Mouse (Mus musculus) thymus, adult 2 months (tissue): ENCODE measurements around the gene Ap2a2. TPM values are rescaled to one million over a fixed set of nuclear protein-coding genes. Genes with fewer than 3 reads are reported as not detected.
A peak's percentile ranks its signal among the peaks of the same experiment; 100 is the strongest.
"Not testable (repeated sequence)": the region's sequence is repeated elsewhere in the genome, so short reads cannot be mapped to it uniquely, and the experiment has no call there.

Experiments
- DNase-seq: peaks from one replicate; pipeline ENCODE4 v3.0.0; 2021
- H3K27ac ChIP-seq: fragments of 200-500 bp; 2 replicates; pipeline ENCODE4 v1.5.1; 2012; ENCODE audit warnings: low read length, control low read depth; ENCODE audit not compliant: control insufficient read depth, insufficient read depth
- H3K27me3 ChIP-seq: fragments of 200-500 bp; 2 replicates; pipeline ENCODE4 v1.6.1; 2012; ENCODE audit warnings: mild to moderate bottlenecking, low read length, moderate library complexity, mixed read lengths; ENCODE audit not compliant: control insufficient read depth, insufficient read depth
- H3K36me3 ChIP-seq: fragments of 200-500 bp; 2 replicates; pipeline ENCODE4 v1.6.1; 2012; ENCODE audit warnings: mild to moderate bottlenecking, low read length, moderate library complexity; ENCODE audit not compliant: control insufficient read depth, insufficient read depth
- H3K4me1 ChIP-seq: fragments of 200-500 bp; replicated peaks from 2 replicates; pipeline ENCODE4 v1.6.1; 2012; ENCODE audit warnings: low read length; ENCODE audit not compliant: control insufficient read depth, insufficient read depth
- H3K4me3 ChIP-seq: fragments of 200-500 bp; 2 replicates; pipeline ENCODE4 v1.5.1; 2012; ENCODE audit warnings: mild to moderate bottlenecking, low read length, control low read depth, moderate library complexity; ENCODE audit not compliant: control insufficient read depth, insufficient read depth
- CTCF ChIP-seq: fragments of 200-500 bp; IDR thresholded peaks from 2 replicates; pipeline ENCODE4 v1.5.1; 2012; ENCODE audit warnings: mild to moderate bottlenecking, control low read depth, low read length, moderate library complexity, borderline replicate concordance; ENCODE audit not compliant: control insufficient read depth, poor library complexity, insufficient read depth; ENCODE audit errors: extremely low read depth
- POLR2A ChIP-seq: fragments of 200-500 bp; IDR thresholded peaks from 2 replicates; pipeline ENCODE4 v1.6.1; 2012; ENCODE audit warnings: mild to moderate bottlenecking, low read length, control low read depth, moderate library complexity; ENCODE audit not compliant: control insufficient read depth, poor library complexity, insufficient read depth; ENCODE audit errors: extremely low read depth
- WGBS: fragments of 180-500 bp; shearing (Covaris S2); methylation state at CpG from one replicate; pipeline ENCODE4 v1.1.7; 2018; 5-methylcytosine and 5-hydroxymethylcytosine counted together
- polyA plus RNA-seq: library from polyadenylated mRNA; depleted of rRNA; stranded (reverse); fragments of >200 nt; gene quantifications from 2 replicates; pipeline ENCODE4 v1.2.3, GENCODE M21; 2012; rRNA removed

Ap2a2 gene
- polyA plus RNA-seq, 1 experiment = 40.9 TPM

DNA sequence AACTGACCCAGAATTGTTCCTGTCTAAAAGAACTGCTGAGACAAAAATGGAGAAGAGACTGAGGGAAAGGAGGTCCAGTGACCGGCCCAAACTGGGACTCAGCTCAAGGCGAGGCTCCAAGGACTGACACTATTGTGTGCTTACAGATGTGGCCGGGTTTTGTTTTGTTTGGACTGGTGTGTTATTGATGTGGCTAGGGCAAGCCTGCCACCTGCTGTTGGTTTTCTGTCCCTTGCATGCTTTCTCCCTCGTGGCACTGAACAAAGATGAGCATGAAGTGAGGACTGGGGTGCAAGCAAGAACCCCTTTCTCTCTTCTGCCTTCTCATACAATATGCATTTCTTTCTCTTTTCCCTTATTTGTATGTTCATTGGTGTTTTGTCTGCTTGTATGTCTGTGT is 104.2 kb downstream of the Ap2a2 start:
- no peak overlapping the region for H3K4me3 ChIP-seq
- no peaks in the 10 kb centered on the region for H3K4me1 ChIP-seq
- H3K27ac ChIP-seq = no peak overlapping the region
- WGBS = 15% methylated on average over 4 of the region's 4 CpGs
- H3K27me3 ChIP-seq = no peaks in the 10 kb centered on the region
- DNase-seq = peak; percentile 42
- H3K36me3 ChIP-seq = no peaks in the 10 kb centered on the region
- TF ChIP-seq POLR2A (no peak), CTCF (no peak)

DNA sequence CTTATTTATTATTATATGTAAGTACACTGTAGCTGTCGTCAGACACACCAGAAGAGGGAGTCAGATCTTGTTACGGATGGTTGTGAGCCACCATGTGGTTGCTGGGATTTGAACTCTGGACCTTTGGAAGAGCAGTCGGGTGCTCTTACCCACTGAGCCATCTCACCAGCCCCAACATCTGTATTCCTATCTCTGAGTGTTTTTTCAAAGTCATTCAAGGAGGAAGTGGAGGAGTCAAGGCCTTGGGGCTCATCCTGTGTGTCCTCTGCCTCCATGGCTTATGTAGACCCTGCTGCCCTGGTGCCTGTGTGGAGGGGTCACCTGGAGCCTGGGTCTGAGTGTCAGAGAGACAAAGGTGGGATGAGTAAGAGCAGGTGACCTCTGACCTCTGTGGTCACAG is 107.1 kb downstream of the Ap2a2 start:
- H3K27me3 ChIP-seq, H3K27ac ChIP-seq, DNase-seq, H3K4me1 ChIP-seq, H3K4me3 ChIP-seq, H3K36me3 ChIP-seq: not testable (repeated sequence)
- 84% methylated on average over 3 of the region's 3 CpGs for WGBS

DNA sequence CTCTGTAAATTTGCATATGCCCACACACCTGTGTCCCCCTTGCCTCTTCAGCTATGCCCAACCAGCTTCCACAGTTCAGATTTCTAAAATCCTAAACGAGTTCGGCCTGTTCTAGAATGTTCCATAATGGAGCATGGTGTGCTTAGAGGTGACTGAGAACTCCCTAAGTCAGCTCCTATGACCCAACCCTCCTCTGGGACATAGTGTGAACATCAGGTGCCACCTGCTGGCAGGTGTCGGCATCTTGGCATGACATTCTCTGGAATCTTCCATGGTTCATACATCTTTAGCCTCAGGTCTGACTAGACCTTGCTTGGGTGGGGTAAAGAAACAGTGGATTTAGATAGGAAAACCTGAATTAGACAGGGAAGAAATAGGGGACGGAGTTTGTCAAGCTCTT is 109.0 kb downstream of the Ap2a2 start:
- peak; percentile 37 for DNase-seq
- H3K27me3 ChIP-seq = no peaks in the 10 kb centered on the region
- TF ChIP-seq CTCF (no peak), POLR2A (no peak)
- no peak overlapping the region for H3K27ac ChIP-seq
- no peaks in the 10 kb centered on the region for H3K36me3 ChIP-seq
- WGBS = 68% methylated on average over 4 of the region's 4 CpGs
- no peaks in the 10 kb centered on the region for H3K4me1 ChIP-seq
- no peak overlapping the region for H3K4me3 ChIP-seq

DNA sequence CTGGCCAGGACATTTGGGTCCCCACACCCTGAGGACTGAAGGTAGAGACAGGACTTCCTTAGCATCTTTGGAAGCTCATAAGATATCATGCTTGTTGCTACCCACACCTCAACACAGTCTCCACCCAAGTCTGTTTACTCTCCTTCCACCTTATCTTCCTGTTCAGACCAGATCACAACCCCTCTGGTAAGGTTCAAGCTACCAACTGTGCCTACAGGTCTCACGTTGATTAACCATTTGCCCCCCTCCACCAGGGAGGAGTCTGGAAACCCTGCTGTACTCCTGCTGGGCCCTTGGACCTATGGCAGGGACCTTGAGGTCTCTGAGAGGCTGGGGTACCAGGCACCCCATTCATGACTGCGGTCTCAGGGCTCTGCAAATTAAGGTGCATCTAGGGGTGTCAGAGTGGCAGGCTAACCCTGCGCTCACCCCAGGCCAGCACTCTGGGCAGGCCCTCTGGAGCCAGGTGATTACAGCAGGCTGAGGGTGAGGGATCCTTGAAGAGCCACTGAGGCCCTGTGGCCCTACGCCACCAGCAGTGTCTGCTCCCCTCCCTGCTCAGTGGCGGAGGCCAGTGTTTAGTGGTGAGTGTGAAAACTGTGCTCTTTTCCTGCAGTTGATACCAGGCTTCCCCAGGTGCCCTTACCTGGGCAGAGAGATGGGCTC is 109.8 kb downstream of the Ap2a2 start:
- WGBS = 88% methylated on average over 5 of the region's 5 CpGs
- TF ChIP-seq POLR2A (no peak), CTCF (no peak)
- no peak for DNase-seq
- Histone ChIP-seq H3K4me1 (no peaks in the 10 kb centered on the region), H3K36me3 (no peaks in the 10 kb centered on the region), H3K27me3 (no peaks in the 10 kb centered on the region), H3K27ac (no peak overlapping the region), H3K4me3 (no peak overlapping the region)

DNA sequence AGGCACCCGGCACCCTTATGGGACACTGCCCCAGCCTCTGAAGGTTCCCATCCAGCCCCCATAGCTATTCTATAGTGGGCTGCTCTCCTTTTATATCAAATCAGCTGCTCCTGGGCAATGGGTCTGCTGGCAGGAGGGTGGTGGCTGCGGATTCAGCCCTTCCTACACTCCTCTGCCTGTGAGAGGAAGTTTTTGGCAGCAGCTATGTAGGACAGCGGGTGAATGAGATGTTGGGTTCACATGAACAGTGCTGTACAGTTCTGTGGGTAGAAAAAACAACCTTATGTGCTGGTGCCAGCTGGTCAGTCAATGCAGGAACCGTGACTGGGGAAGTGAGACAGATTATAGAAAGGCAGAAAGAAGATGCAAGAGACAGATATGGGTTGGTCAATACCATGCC is 116.9 kb downstream of the Ap2a2 start:
- Histone ChIP-seq H3K4me3 (no peak overlapping the region), H3K4me1 (peaks cover 2% of the 10 kb centered on the region; the same call in 1 of the 2 replicates), H3K36me3 (no peaks in the 10 kb centered on the region), H3K27ac (no peak overlapping the region), H3K27me3 (no peaks in the 10 kb centered on the region)
- TF ChIP-seq POLR2A (no peak), CTCF (no peak)
- WGBS = 40% methylated on average over 4 of the region's 4 CpGs
- no peak for DNase-seq

Other genes with a start within 250 kb of the Ap2a2 start
- gene Deaf1, start 234.5 kb upstream of the Ap2a2 start, polyA plus RNA-seq = 34.9 and 40.2 TPM in 2 replicates
- gene Tmem80, start 234.4 kb upstream of the Ap2a2 start, polyA plus RNA-seq = 78.1 and 81.8 TPM in 2 replicates
- 20.2 and 25.4 TPM in 2 replicates for gene Eps8l2, start 223.3 kb upstream of the Ap2a2 start, polyA plus RNA-seq
- 216 and 235 TPM in 2 replicates for gene Taldo1, start 170.0 kb upstream of the Ap2a2 start, polyA plus RNA-seq
- 98.1 and 104 TPM in 2 replicates for gene Gatd1, start 148.0 kb upstream of the Ap2a2 start, polyA plus RNA-seq
- 0.43 and 0.63 TPM in 2 replicates for gene Cend1, start 132.7 kb upstream of the Ap2a2 start, polyA plus RNA-seq
- gene Slc25a22, start 124.3 kb upstream of the Ap2a2 start, polyA plus RNA-seq = 114 and 128 TPM in 2 replicates
- gene Pidd1, start 118.1 kb upstream of the Ap2a2 start, polyA plus RNA-seq = 109 and 133 TPM in 2 replicates
- 674 and 750 TPM in 2 replicates for gene Rplp2, start 114.8 kb upstream of the Ap2a2 start, polyA plus RNA-seq
- gene Pnpla2, start 107.0 kb upstream of the Ap2a2 start, polyA plus RNA-seq = 256 and 296 TPM in 2 replicates
- gene Cracr2b, start 101.1 kb upstream of the Ap2a2 start, polyA plus RNA-seq = 10.0 and 14.9 TPM in 2 replicates
- gene Cd151, start 94.8 kb upstream of the Ap2a2 start, polyA plus RNA-seq = 132 and 186 TPM in 2 replicates
- 31.1 and 39.3 TPM in 2 replicates for gene Polr2l, start 87.0 kb upstream of the Ap2a2 start, polyA plus RNA-seq
- gene Tspan4, start 86.9 kb upstream of the Ap2a2 start, polyA plus RNA-seq = 36.9 and 45.1 TPM in 2 replicates
- 26.5 and 36.8 TPM in 2 replicates for gene Chid1, start 22.3 kb upstream of the Ap2a2 start, polyA plus RNA-seq
- gene Muc6, start 93.1 kb downstream of the Ap2a2 start, polyA plus RNA-seq = 0.16 and 0.17 TPM in 2 replicates
- 1.2 and 1.4 TPM in 2 replicates for gene Muc2, start 128.2 kb downstream of the Ap2a2 start, polyA plus RNA-seq
- 0.59 and 0.60 TPM in 2 replicates for gene Muc5ac, start 226.8 kb downstream of the Ap2a2 start, polyA plus RNA-seq